Mouse (Mus musculus): ENCODE data around the gene Prss38. TPM values are rescaled to one million over a fixed set of nuclear protein-coding genes. Genes with fewer than 3 reads are reported as not detected.

Gene Prss38
- polyA plus RNA-seq, 1 experiment from 2014 or later, result not detected

- no peak overlapping the region for H3K9ac ChIP-seq (replicated peaks; ENCODE audit: low read depth)
- no peak overlapping the region for H3K4me2 ChIP-seq (replicated peaks; ENCODE audit: low read depth, low read length)
- DNase-seq (ENCODE audit: low spot score) (peak; percentile 45), ATAC-seq (peak; percentile 78)
- H3K27me3 ChIP-seq (replicated peaks; ENCODE audit: insufficient read depth, low read length), result no peaks in the 10 kb centered on the region
- no peak overlapping the region for H3K4me3 ChIP-seq (ENCODE audit: low read depth, low read length)
- TF ChIP-seq EP300 (IDR thresholded peaks at IDR 0.05) (no peak), CTCF (IDR thresholded peaks at IDR 0.05) (no peak)
- no peaks in the 10 kb centered on the region for H3K4me1 ChIP-seq (ENCODE audit: insufficient read depth, low read depth, low read length)
- no peaks in the 10 kb centered on the region; the same call in 1 of the 2 replicates for H3K9me3 ChIP-seq (ENCODE audit: low read length)
- 57% methylated on average over 11 of the region's 11 CpGs for WGBS
- no peak overlapping the region for H3K27ac ChIP-seq (ENCODE audit: low read length)
- H3K36me3 ChIP-seq (ENCODE audit: insufficient read depth, low read length), result no peaks in the 10 kb centered on the region
These were observed 29.1 kb downstream of the Prss38 start for GRCm38 (mm10) chr11:59346166-59346910.

GRCm38 (mm10) chr11:59342956-59343355, 32.5 kb downstream of the Prss38 start:
- H3K27me3 ChIP-seq (replicated peaks; ENCODE audit: insufficient read depth, low read length), result no peaks in the 10 kb centered on the region
- no peak overlapping the region for H3K9ac ChIP-seq (replicated peaks; ENCODE audit: low read depth)
- no peak for ATAC-seq
- H3K4me1 ChIP-seq (ENCODE audit: insufficient read depth, low read depth, low read length), result no peaks in the 10 kb centered on the region
- TF ChIP-seq CTCF (IDR thresholded peaks at IDR 0.05) (no peak), EP300 (IDR thresholded peaks at IDR 0.05) (no peak)
- H3K9me3 ChIP-seq (ENCODE audit: low read length), result no peaks in the 10 kb centered on the region; the same call in 1 of the 2 replicates
- DNase-seq (ENCODE audit: low spot score), result no peak
- H3K4me3 ChIP-seq (ENCODE audit: low read depth, low read length), result no peak overlapping the region
- no peaks in the 10 kb centered on the region for H3K36me3 ChIP-seq (ENCODE audit: insufficient read depth, low read length)
- H3K27ac ChIP-seq (ENCODE audit: low read length), result no peak overlapping the region
- H3K4me2 ChIP-seq (replicated peaks; ENCODE audit: low read depth, low read length), result no peak overlapping the region
- 73% methylated on average over 5 of the region's 5 CpGs for WGBS

GRCm38 (mm10) chr11:59338736-59339120, 36.7 kb downstream of the Prss38 start:
- DNase-seq (ENCODE audit: low spot score) (no peak), ATAC-seq (no peak)
- Histone ChIP-seq H3K27ac (ENCODE audit: low read length) (no peak overlapping the region), H3K4me2 (replicated peaks; ENCODE audit: low read depth, low read length) (no peak overlapping the region), H3K9me3 (ENCODE audit: low read length) (no peaks in the 10 kb centered on the region), H3K9ac (replicated peaks; ENCODE audit: low read depth) (no peak overlapping the region), H3K36me3 (ENCODE audit: insufficient read depth, low read length) (no peaks in the 10 kb centered on the region), H3K4me1 (ENCODE audit: insufficient read depth, low read depth, low read length) (no peaks in the 10 kb centered on the region), H3K27me3 (replicated peaks; ENCODE audit: insufficient read depth, low read length) (no peaks in the 10 kb centered on the region), H3K4me3 (ENCODE audit: low read depth, low read length) (no peak overlapping the region)
- WGBS, result 90% methylated on average over 2 of the region's 2 CpGs
- no peak for TF ChIP-seq CTCF (IDR thresholded peaks at IDR 0.05)
- TF ChIP-seq EP300 (IDR thresholded peaks at IDR 0.05), result no peak

DNA sequence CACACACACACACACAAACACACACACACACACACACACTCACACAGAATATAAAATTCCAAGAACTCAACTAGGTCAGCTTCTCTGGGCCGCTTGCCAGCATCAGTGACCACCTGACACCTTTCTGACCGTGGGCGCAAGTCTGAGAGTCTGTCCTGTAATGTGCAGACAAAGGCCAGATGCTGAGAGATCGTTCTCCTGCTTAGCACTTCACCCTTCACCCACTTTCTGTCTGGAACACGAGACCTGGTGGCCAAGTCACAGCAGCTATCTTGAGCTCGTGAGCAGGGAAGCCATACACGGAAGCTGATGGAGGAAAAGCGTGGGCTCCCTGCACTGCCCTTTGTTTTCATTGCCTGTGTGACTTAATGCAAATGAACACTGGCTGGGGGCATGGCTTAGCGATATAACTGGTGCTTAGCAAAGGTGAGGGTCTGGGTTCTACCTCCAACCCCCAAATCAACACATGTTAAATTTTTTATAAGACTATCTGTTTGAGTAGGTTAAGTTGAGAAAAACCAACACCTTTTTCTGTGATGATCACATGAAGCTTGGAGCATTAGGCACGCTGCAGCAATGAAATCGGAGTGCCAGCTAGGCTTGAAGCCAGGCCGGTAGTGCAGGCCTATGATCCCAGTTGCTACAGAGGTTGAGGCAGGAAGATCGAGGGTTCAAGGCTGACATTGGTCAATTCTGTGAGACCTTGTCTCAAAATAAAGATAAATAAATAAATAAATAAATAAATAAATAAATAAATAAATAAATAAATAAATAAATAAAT, 37.3 kb downstream of the Prss38 start:
- peak; percentile 29; the same call in 1 of the 2 replicates for ATAC-seq
- WGBS, result 54% methylated on average over 13 of the region's 13 CpGs
- no peak for DNase-seq (ENCODE audit: low spot score)

DNA sequence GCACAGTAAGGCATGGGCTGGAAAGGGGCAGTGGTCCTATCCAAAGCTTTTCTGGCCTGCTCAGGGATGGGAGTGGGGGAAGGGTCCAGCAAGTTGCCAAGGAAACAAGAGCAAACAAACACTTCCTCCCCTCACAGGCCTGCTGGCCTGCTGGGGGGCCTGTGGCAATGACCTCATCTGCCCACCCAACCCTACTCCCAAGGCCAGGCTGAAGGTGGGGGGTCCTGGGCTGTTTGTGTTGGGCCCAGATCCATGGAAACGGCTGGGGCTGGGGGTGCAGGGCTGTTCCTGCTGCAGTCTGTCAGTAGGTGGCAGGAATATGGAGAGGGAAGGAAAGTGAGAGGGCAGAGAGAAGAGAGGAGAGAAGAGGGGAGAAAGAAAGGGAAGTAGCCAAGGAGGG, 39.1 kb downstream of the Prss38 start:
- no peak overlapping the region for H3K27ac ChIP-seq (ENCODE audit: low read length)
- no peak overlapping the region for H3K9ac ChIP-seq (replicated peaks; ENCODE audit: low read depth)
- WGBS, result 8% methylated on average over 1 of the region's 1 CpGs
- no peak overlapping the region for H3K4me3 ChIP-seq (ENCODE audit: low read depth, low read length)
- ATAC-seq (peak; percentile 65), DNase-seq (ENCODE audit: low spot score) (no peak)
- no peak overlapping the region for H3K4me2 ChIP-seq (replicated peaks; ENCODE audit: low read depth, low read length)
- TF ChIP-seq CTCF (IDR thresholded peaks at IDR 0.05), result peak; percentile 35
- TF ChIP-seq EP300 (IDR thresholded peaks at IDR 0.05), result no peak
- H3K4me1 ChIP-seq (ENCODE audit: insufficient read depth, low read depth, low read length), result no peaks in the 10 kb centered on the region
- H3K36me3 ChIP-seq (ENCODE audit: insufficient read depth, low read length), result no peaks in the 10 kb centered on the region
- no peaks in the 10 kb centered on the region for H3K9me3 ChIP-seq (ENCODE audit: low read length)
- H3K27me3 ChIP-seq (replicated peaks; ENCODE audit: insufficient read depth, low read length), result no peaks in the 10 kb centered on the region

More for the DNA sequence above, 37.3 kb downstream of the Prss38 start:
- no peak overlapping the region for H3K4me3 ChIP-seq (ENCODE audit: low read depth, low read length)
- no peak overlapping the region for H3K9ac ChIP-seq (replicated peaks; ENCODE audit: low read depth)
- H3K27ac ChIP-seq (ENCODE audit: low read length), result no peak overlapping the region
- no peaks in the 10 kb centered on the region for H3K36me3 ChIP-seq (ENCODE audit: insufficient read depth, low read length)
- H3K27me3 ChIP-seq (replicated peaks; ENCODE audit: insufficient read depth, low read length), result no peaks in the 10 kb centered on the region
- H3K9me3 ChIP-seq (ENCODE audit: low read length), result no peaks in the 10 kb centered on the region
- no peaks in the 10 kb centered on the region for H3K4me1 ChIP-seq (ENCODE audit: insufficient read depth, low read depth, low read length)
- TF ChIP-seq EP300 (IDR thresholded peaks at IDR 0.05) (no peak), CTCF (IDR thresholded peaks at IDR 0.05) (no peak)
- H3K4me2 ChIP-seq (replicated peaks; ENCODE audit: low read depth, low read length), result no peak overlapping the region

DNA sequence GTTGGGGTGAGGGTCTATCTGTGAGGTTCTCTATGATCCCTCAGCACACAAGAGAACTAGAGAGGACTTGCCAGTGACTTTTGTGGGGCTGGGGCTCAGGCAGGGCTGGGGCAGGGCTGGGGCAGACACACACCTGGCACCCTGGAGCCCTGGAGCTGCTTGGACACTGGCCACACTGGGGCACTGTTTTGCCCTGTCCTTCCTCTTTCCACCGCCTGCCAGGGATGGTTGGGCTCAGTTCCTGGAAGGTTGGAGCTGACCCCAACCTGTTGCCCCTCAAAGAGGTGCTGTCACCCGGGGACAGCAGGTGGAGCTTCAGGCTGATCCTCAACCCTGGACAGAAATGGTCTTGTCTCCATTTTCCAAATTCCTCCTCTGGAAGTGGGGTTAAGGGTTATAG, 39.5 kb downstream of the Prss38 start:
- no peak overlapping the region for H3K4me3 ChIP-seq (ENCODE audit: low read depth, low read length)
- WGBS, result 28% methylated on average over 2 of the region's 2 CpGs
- no peak overlapping the region for H3K9ac ChIP-seq (replicated peaks; ENCODE audit: low read depth)
- DNase-seq (ENCODE audit: low spot score) (no peak), ATAC-seq (no peak)
- no peaks in the 10 kb centered on the region for H3K4me1 ChIP-seq (ENCODE audit: insufficient read depth, low read depth, low read length)
- H3K27me3 ChIP-seq (replicated peaks; ENCODE audit: insufficient read depth, low read length), result no peaks in the 10 kb centered on the region
- H3K9me3 ChIP-seq (ENCODE audit: low read length), result no peaks in the 10 kb centered on the region
- no peak overlapping the region for H3K4me2 ChIP-seq (replicated peaks; ENCODE audit: low read depth, low read length)
- no peak overlapping the region for H3K27ac ChIP-seq (ENCODE audit: low read length)
- no peaks in the 10 kb centered on the region for H3K36me3 ChIP-seq (ENCODE audit: insufficient read depth, low read length)
- TF ChIP-seq EP300 (IDR thresholded peaks at IDR 0.05), result no peak
- 0 out of 2 replicates have a peak, but pooled peaks have one; percentile 8 for TF ChIP-seq CTCF (IDR thresholded peaks at IDR 0.05)
